In genomic region chr3:21569721-21570120, GRCm38 (mm10) we compare ENCODE assay signal across 15 mouse cellular contexts.
DNase-seq lines count a peak whose midpoint lies in the region; ATAC-seq lines count a peak whose summit lies in the region.
"Had no signal": no experiment of that assay in that cellular context is flagged by ENCODE, and none has a peak within 500 bp of the region (broad histone marks: within the 10 kb centered on the region; RNA-seq: fewer than 3 reads in every experiment).

No protein-coding gene starts in this region.

- intact Hi-C loops in left cerebral cortex, postnatal 10 days (cut with DNase I), result loop anchor here (10.0 kb wide), 1 partner anchor 675 kb away; no protein-coding TSS in a partner anchor

- H3K4me3 ChIP-seq in intestine, embryonic 16.5 days (ENCODE audit: low read length), result no peak overlapping the region
- H3K4me3 ChIP-seq: hindbrain, embryonic 15.5 days; limb, embryonic 15.5 days; lung, embryonic 15.5 days; midbrain, embryonic 12.5 days had no signal

- no peak overlapping the region for H3K4me2 ChIP-seq in intestine, embryonic 16.5 days (ENCODE audit: low read depth, low read length)
- H3K4me2 ChIP-seq: hindbrain, embryonic 15.5 days; limb, embryonic 15.5 days; lung, embryonic 15.5 days; midbrain, embryonic 12.5 days had no signal

- WGBS in intestine, embryonic 16.5 days, result 64% methylated on average over 1 of the region's 1 CpGs

- no peak overlapping the region for H3K9ac ChIP-seq in intestine, embryonic 16.5 days (ENCODE audit: low read depth, low read length)
- H3K9ac ChIP-seq: hindbrain, embryonic 15.5 days; limb, embryonic 15.5 days; lung, embryonic 15.5 days; midbrain, embryonic 12.5 days had no signal

- ATAC-seq in intestine, embryonic 16.5 days, result no peak

- no peak overlapping the region for H3K27ac ChIP-seq in intestine, embryonic 16.5 days (ENCODE audit: low read length)
- H3K27ac ChIP-seq: hindbrain, embryonic 15.5 days; limb, embryonic 15.5 days; lung, embryonic 15.5 days; midbrain, embryonic 12.5 days had no signal

- H3K4me1 ChIP-seq in intestine, embryonic 16.5 days (ENCODE audit: control insufficient read depth, insufficient read depth, low read length), result no peaks in the 10 kb centered on the region

- H3K27me3 ChIP-seq in intestine, embryonic 16.5 days (replicated peaks; ENCODE audit: control insufficient read depth, insufficient read depth, low read length), result no peaks in the 10 kb centered on the region
- H3K27me3 ChIP-seq: hindbrain, embryonic 15.5 days; limb, embryonic 15.5 days; lung, embryonic 15.5 days; midbrain, embryonic 12.5 days had no signal

- peak; percentile 65 to 74 for DNase-seq in frontal cortex, adult 2 months (ENCODE audit: extremely low spot score in 1 of 2, low spot score in 1 of 2)
- DNase-seq in frontal cortex, postnatal 14 days (ENCODE audit: low spot score in 2 of 2), result no peak
- peak; percentile 51 for DNase-seq in left cerebral cortex, adult 11 months (ENCODE audit: low spot score)
- no peak for DNase-seq in left cerebral cortex, postnatal 10 days (ENCODE audit: extremely low spot score in 1 of 2, low spot score in 2 of 2)
- peak; percentile 11 for DNase-seq in NIH3T3 (ENCODE audit: low read depth)
- DNase-seq in heart, postnatal 4 days, result peak; percentile 15
- no peak for DNase-seq in urinary bladder, adult 2 months (ENCODE audit: low spot score)
- DNase-seq: cerebellum, adult 2 months; spleen, adult 18-20 months had no signal

- no peaks in the 10 kb centered on the region for H3K36me3 ChIP-seq in intestine, embryonic 16.5 days (ENCODE audit: control insufficient read depth, insufficient read depth, low read length)
- H3K36me3 ChIP-seq: G1E; hindbrain, embryonic 15.5 days; limb, embryonic 15.5 days; lung, embryonic 15.5 days; midbrain, embryonic 12.5 days had no signal

- no peaks in the 10 kb centered on the region for H3K9me3 ChIP-seq in intestine, embryonic 16.5 days (ENCODE audit: control insufficient read depth, low read length)
- H3K9me3 ChIP-seq: G1E; hindbrain, embryonic 15.5 days; limb, embryonic 15.5 days; lung, embryonic 15.5 days; midbrain, embryonic 12.5 days had no signal

Comparison
In these comparisons a context has a peak if more than half of its experiments do, and no peak if none do; other contexts are left out.
1. DNase-seq: peak in frontal cortex, adult 2 months (2 of 2), left cerebral cortex, adult 11 months (single experiment), NIH3T3 (single experiment) and heart, postnatal 4 days (single experiment); none in frontal cortex, postnatal 14 days (0 of 2), left cerebral cortex, postnatal 10 days (0 of 2) and urinary bladder, adult 2 months (single experiment).